Mouse (Mus musculus): ENCODE data around the gene Fam241b.

Fam241b gene

DNA sequence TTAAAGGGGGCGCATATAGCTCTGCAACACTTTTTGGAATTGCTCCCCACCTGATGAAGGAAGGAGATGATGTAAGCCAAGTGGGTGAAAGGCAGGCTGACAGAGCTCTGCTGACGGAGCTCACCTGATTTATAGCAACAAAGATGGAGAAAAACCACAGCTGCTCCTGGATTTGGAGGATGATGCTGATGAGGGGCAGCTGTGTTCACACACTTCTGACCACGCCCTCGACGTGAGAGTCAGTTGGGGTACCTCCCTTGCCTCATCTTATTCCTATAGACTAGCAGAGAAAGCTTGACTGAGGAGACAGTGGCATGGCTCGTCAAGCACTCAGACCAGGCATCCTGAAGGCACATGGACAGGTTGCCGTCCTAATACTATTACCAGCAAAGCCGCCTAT lies at the start of gene Fam241b:
Gene Fam241b (minus strand): TSS at position 101 of the 400 bp plus-strand sequence.
- CTCF ChIA-PET: no interaction called here

DNA sequence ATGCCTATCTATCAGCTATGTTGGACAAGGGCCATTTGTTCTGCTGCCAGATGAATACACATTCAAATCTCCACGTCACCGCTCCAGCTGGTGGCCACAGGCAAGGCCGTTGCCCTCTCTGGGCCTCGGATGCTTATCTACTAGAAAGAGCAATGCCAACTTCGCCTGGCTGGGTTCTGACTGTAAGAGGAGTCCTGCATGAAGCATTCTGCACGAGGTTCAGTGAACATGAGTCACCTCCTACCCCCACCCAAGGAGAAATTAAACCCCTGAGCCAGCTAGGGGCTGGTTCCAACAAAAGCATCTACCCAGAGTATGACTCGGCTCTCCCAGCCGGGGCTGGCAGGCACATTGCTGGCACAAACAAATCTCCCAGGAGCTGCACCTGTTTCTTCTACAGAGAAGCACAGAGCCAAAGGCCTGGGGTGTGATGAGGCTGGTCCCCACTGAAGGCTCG lies 49.0 kb upstream of the Fam241b start:
- CTCF ChIA-PET: no interaction called here

DNA sequence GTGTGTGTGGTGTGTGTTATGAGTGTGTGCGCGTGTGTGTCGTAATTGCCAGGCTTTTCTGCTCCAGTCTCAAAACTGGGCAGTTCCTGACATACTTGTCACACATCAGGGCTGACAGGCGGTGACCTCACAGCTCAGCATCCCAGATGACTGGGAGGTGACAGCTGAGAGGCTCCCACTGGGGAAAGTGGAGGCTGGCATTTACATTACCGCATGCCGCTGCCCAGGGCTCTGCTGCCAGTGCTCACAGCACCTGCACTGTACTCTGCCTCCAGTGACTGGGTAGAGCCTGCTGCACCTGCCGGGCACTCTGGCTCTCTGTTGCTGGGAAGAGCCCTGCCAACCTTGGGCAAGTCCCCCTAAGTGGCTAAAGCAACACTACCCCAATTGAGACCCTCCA lies 47.1 kb upstream of the Fam241b start:
- CTCF ChIA-PET: interaction anchor here (0.6 kb wide), 1 partner anchor 201 kb away, joined by 3 read pairs; no protein-coding TSS in a partner anchor

DNA sequence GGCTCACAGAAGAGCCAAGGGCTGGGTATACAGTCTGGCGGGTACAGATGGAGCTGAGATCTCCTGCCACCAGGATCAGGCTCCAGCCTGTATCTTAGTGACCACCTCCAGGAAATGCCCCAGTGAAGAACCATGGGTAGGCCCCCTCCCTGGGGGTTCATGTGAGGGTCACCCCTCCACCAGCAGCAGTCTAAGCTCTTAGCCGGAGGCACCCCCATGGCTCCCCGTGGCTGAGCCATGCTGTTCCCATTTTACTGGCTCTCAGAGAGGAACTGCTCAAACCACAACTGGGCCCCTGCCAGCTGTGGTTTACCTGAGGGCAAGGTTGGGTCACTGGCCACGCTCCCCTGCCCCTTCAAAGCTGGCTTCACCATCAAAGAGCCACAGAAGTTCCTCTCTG lies 46.2 kb upstream of the Fam241b start:
- CTCF ChIA-PET: interaction anchor here (0.5 kb wide), 1 partner anchor 115 kb away, joined by 3 read pairs; no protein-coding TSS in a partner anchor

DNA sequence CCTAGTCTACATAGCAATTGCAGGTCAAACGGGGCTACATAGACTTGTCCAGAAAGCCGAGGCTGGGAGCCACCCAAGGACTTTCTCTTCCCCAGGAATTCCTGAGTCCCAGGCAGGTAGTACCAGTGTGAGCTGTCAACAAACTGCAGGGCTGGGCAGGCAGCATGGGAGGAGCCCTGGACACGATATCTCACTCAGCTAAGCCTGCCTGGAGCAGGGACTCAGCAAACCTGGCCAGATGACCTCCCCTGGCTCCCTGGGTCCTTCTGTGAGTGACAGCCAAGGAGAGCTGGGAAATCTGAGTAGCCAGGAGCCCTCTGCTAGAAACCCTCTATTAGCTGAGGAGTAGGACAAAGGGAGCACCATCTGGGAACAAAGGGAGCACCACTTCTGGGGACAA lies 45.6 kb upstream of the Fam241b start:
- CTCF ChIA-PET: no interaction called here

DNA sequence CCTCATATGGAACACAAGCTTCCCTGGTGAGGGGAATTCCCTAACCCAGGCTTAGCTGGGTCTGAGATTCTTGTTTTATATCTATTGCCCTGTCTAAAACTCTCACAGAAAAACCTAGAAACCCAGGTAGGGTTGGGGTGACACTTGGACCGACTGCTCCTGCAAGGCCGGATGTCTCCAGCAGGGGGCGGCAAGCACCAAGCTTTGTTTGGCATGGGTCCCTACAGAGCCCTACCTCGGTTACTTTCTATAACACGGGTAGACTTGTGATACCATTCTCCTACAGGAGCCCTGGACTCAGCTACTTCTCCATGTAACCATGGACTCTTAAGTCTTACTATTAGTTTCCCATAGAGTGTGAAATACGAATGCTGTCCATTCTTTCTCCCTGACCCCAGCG lies 43.2 kb upstream of the Fam241b start:
- CTCF ChIA-PET: interaction anchor here (0.7 to 1.1 kb wide), 2 partner anchors 9 to 430 kb away, joined by 3 to 4 read pairs; no protein-coding TSS in a partner anchor

DNA sequence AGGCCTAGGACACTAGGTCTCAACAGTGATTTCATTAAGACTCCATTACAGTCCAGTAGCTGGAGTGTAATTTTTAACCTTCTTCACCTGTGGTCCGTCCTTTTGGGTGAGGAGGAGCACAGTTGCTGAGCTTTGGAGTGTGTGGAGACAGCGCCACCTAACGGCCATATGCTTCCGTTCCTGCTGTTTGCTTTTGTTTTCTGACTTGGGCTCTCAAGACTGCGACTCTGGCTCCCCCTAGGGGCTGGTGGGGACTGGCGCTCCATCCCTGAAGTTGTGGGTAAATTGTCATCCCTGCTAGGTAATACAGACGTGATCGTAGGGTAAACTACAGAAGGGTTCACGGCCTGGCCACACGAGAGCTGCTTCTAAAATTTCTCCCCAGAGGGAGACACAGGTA lies 39.3 kb upstream of the Fam241b start:
- CTCF ChIA-PET: no interaction called here

DNA sequence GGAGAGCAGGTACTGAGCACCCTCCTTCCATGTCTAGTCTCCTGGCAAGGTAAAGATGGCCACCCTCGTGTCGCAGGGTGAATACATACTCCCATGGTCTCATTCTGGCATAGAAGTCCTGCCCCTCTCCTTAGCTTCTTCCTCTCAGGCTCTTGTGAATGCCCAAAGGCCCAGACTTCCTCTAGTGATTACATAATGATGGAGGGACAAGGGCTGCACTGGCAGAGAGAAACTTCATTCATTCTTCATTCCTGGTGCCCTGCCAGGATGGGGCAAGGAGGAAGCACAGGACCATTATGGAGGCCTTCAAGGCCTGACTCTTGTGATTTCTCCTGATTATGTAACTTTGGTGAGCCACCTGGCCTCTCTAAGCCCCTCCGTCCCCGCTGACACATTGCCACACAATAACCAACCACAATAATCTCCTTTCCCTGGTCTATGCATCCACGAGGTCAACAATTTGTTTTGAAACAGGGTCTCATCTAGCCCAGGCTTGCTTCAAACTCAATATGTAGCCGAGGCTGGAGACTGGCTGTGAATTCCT lies 38.8 kb upstream of the Fam241b start:
- CTCF ChIA-PET: no interaction called here

DNA sequence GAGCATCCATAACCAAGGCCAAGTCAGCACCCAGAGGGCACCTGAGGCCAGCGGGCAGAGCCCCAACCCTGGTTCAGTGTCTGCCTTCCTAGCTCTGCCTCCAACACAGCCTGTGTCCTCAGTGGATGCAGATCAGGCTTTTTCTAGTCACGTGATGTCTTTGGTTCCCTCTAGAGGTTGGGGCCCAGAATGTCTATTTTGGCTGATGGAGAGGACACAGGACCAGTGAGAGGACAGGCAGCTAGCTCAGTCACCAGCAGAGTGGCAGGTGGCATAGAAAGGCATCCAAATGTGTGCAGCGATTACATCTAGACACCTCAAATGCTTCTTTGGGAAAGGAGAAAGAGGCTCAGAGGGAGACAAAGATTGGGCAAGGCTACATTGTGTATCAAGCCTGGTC lies 38.0 kb upstream of the Fam241b start:
- CTCF ChIA-PET: interaction anchor here (0.6 kb wide), 1 partner anchor 56 kb away, joined by 6 read pairs; no protein-coding TSS in a partner anchor

DNA sequence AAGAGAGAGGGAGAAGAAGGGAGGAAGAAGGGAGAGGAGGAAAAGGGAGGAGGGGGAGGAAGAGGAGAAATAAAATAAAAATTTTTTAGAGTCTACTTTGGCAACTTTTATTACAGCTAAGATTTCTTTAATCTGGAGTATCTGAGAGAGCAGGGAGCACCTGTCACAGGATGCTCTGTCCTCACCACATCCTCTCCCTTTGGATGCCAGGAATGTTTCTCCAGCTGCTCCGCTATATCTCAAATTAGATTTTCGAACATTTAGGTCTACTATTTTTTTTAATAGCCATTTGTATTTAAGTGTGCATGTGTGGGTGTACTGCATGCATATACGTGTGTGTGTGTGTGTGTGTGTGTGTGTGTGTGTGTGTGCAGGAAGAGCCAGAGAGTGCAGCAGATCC lies 36.2 kb upstream of the Fam241b start:
- CTCF ChIA-PET: interaction anchor here (0.6 kb wide), 1 partner anchor 1425 kb away, joined by 3 read pairs; no protein-coding TSS in a partner anchor

DNA sequence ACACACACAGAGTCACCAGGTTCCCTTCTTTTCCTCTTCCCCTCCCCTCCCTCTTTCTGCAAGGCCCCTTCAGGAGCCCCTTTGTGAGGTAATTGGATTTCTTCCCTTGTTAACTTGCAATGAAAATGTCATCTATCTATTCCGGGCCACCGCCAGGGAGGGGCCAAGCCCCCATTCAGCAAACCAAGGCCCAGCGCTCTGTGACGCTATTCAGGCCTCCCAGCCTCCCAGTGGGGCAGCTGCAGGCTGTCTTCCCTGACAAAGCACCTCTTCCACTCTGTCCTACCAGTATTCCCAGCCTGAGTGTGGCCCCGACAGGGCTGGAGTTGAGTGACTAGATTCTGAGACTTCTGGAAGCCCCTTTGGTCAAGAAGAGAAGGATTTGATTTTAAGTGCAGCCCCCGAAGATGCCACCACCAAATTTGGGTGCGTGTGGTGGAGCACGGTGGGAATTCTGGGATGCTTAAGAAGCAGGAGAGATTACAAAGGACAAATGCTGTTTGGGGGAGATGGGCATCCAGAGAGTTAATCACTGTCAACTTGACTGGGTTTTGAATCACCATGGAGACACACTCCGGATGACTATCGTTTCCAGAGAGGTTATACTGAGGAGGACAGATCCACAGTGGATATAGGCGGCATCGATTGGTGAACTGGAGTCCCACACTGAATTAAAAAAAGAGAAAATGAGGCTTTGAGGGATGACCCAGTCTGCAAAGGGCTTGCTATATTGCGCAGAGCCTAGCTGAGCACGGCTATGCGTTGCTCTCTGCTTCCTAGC lies 31.0 kb upstream of the Fam241b start:
- CTCF ChIA-PET: no interaction called here

DNA sequence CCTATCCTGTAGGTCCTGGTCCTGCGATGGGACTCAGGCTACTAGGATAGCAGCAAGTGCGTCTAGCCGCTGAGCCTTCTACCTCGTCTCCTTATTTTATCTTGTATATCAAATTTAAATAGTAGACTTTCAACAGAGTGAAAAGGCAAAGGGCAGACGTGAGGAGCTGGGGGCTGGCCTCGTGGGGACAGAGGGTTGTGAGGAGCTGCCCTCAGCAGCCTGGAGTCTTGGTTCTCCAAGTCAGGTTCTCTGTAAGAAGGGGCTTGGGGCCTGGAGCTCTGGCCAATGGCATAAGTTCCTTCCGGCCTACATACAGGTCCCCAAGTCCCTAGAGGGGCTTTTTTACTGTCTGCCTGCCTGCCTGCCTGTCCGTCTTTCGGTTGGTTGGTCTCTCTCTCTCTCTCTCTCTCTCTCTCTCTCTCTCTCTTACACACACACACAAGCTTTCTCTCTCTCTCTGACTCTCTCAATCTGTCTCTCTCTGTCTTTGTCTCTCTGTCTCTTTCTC lies 30.3 kb upstream of the Fam241b start:
- CTCF ChIA-PET: no interaction called here

DNA sequence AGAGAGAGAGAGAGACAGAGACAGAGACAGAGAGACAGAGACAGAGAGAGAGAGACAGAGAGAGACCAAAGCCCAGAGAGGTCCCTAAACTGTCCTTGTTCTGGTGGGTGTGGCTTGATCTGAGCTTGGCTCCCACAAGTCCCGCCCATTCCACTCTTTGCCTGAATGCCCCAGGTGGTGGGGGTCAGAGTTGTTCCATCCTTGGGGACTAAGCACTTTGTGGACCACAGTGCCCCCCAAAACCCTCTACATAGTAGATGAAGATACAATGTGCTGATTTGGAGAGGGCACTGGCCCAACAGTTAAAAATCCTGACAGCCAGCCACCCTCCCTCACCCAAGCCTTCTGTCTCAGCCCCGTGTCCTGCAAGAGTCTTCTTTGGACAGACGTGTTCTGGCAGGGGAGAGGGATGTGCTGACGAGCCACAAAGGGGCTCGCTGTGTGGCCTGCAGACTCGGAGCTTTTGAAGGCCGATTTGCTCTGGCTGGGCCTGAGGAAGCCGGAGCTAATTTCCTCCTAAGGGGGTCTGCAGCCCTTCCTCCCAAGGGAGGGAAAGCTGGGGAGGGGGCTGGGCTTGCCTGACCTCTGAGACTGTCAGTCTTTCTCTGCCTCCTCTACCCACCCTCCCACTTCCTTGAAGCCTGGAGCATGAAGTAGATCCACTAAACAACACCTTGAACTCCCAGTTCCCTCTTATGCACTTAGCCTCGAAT lies 29.3 kb upstream of the Fam241b start:
- CTCF ChIA-PET: interaction anchor here (0.5 to 0.6 kb wide), 3 partner anchors 14 to 530 kb away, joined by 3 to 4 read pairs (median 3); no protein-coding TSS in a partner anchor

DNA sequence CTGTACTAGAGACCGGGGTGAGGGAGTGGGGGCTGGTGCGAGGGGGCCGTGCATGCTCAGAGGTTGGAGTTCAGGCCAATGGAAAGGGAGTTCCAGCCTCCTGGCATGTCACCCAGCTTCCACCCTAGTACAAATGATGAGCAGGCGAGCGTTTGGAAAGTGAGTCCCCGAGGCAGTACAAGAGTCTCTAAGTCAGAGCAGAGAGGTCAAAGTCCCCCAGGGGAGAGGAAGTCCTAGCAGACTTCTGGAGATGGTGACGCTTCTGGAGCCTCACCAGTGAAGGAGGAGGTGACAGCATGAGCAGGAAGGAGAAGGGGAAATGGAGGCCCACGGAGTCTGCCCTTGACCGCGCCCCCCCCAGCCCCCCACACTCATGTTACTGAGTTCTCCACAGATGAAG lies 18.7 kb upstream of the Fam241b start:
- CTCF ChIA-PET: interaction anchor here (0.6 kb wide), 1 partner anchor 34 kb away, joined by 4 read pairs; no protein-coding TSS in a partner anchor

DNA sequence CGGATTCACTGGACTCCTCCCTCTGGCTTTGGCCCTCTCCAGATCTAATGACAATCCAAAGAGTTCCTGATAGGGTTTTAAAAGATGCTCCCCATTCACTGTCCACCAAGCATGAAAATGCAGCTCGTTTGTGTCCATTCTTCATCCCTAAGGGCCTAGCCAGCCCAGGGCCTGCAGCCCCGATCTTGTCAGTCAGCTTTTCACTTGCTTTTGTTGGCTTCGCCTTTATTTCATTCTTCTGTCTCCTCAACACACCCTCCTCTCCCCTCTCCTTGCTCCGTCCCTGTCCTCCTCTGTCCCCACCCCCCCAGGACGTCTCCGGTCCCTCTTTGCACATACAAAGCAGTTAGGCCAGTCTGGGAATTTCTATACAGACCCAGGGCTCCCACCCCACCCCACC lies 6.2 kb upstream of the Fam241b start:
- CTCF ChIA-PET: no interaction called here

DNA sequence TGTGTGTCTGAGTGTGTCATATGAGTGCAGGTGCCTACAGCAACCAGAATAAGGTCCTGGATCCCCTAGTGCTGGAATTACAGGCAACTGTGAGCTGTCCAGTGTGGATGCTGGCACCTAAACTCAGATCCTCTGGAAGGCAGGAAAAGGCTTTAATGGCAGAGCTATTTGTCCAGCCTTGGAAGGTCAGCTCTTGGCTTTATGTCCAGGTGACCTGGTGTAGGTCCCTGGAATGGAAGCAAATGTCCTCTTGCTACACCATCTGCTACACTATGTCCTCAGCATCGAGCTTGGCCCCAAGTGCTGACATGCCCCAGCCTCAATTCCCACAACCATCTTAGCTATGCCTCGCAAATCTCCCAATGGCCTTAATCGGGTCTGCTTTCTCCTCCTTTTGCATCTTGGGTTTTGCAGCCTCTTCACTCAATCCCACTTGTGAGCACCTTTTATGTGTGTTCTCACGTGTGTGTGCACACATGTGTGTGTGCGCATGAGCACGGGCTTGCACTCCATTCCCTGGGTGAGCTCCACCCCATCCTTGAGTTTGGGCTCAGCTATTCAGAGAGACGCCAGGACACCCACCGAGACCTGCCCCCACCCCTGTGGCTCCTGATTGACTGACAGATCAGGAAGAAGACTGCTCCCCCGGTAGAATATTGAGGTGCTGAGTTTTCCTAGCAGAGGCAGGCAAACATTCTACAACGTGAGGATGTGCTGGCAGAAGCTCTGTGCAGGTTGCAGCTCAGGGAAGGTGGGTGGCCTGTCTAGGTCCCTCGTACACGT lies 3.9 kb upstream of the Fam241b start:
- CTCF ChIA-PET: no interaction called here

DNA sequence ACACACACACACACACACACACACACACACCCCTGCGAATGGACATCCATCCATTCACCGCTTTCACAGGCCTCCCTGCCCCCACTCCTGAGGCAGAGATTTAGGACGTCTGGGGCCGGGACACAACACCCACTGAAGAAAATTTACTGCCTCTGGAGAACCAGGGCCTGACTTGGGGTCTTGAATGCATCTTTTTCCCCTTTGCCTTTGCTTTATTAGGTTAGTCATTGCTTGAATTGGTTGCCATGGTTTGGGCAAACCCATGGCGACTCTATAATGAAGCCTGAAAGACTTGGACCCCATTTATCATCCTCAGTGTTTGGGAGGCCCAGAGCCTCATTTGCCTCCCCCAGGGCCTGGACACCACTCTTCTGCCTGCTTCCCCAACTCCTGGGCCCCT lies 2.2 kb upstream of the Fam241b start:
- CTCF ChIA-PET: no interaction called here

DNA sequence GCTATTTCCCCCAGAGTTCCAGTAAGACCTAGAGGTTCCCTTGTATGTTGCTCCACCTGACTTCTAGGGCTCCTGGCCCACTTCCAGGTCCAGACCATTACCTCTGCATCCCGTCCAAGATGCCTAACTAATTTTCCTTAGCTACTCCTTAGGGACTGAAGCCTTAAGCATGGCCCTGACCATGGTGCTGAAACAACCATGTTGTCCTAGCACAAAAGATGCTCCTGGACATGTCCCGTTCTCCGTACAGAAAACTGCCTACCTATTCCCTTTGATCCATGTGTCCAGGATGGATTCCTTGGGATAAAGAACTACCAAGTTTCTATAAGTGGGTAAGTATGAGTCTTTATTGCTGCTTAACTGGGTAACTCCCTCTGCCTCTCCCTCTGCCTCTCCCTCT lies 5.7 kb downstream of the Fam241b start:
- CTCF ChIA-PET: no interaction called here

DNA sequence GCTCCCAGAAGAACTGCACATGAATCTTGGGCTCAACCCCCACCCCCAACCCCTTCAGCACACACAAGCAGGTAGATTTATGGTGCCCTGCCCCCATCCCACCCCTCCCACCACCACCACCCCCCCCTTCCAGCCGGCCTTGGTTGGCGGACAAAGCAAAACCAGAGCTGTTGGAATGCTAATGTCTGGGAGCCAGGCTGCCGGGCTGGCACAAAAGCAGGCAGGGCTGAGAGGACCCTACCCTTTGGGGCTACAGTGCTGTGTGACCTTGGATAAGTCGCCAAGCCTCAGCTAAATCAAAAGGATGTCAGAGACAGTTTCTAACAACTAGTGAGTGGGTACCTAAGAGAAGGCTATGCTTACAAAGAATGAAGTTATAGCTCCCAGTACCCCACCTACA lies 6.6 kb downstream of the Fam241b start:
- CTCF ChIA-PET: no interaction called here

DNA sequence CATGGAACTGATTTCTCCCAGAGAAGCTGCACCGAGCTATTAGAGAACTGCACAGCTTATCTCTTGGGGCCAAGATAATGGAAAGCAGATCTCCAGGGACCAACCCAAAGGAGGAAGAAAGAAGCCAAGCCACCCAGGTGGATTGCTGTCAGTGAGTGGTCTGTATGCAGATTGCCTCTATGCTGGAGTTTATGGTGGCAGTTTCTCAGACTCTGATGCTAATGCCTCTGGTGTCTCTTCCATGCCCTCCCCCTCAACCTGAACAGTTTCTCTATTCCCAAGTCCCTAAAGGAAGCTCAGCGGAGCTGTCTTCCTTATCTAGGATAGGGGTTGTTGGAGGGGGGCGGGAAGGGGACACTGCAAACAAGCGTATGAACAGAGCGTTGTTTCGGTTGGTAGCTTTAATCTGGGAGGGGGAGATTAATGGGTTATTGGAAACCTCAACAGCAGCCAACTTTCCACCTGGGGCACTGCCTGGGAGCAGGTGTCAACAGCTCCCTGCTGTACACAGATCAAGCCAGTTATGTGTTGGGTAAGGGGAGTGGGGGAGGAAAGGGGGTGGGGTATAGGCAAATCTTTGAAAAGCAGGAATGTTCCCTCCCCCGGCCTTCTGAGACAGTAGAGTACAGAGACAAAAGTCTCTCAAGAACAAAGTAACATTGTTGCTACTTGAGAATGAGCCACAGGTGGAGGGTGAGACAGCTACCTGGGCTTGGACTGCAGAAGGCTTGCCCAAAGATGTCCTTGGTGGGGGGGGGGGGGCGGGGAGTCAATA lies 7.8 kb downstream of the Fam241b start:
- CTCF ChIA-PET: no interaction called here
